Mouse (Mus musculus) right cerebral cortex, adult 2 months (tissue): ENCODE results near the gene Crat.

Experiments
- DNase-seq, 2 experiments: peaks; one replicate each; pipeline ENCODE4 v3.0.0; 2021 to 2022; ENCODE audit warnings: low spot score in 2 of 2

Crat gene

DNA sequence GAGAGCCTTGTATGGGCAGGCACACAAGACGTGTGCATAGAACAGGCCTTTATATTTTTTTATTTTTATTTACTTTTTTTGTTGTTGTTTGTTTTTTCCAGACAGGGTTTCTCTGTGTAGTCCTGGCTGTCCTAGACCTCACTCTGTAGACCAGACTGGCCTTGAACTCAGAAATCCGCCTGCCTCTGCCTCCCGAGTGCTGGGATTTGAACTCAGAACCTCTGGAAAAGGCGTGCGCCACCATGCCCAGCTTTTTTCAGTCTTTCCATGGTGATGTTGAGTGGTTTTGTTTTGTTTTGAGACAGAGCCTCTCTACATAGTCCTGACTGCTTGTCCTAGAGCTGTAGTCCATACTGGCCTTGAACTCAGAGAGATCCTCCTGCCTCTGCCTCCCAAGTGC is 42.9 kb downstream of the Crat start:
- DNase-seq, result no peak

DNA sequence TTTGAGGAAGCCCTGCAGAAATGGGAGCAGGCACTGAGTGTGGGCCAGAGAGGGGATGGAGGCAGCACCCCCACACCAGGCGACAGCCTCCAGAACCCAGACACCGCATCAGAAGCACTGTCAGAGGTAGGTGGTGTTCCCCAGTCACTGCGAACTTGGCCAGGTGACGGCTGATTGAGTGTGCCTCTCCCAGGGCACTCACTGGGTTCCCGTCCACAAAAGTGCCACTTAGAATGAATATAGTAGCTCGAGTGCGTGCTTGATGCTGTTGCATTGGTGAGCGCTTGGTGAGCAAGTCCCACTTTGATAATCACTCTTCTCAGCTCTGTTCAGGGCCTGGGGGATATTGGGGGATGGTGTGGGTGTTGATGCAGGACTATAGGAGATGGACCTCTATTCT is 44.1 kb downstream of the Crat start:
- DNase-seq, result no peak

DNA sequence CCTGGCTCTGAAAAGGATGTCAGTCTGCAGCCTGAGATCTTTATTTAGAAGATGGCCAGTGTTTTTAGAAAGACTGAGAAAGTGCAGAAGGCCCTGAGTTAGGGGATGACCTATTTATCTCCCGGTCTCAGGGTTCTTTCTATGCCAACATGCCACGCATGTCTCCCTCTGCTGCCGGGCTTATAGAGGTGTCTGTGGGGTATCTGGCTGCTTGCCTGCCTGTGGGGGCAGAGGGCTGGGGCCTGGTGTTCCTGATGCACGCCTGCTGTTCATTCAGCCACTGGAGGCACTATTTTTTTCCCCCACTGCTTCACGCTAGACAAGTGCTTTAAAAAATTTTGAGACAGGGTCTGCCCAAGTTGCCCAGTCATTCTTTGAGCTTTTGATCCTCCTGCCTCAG is 49.4 kb downstream of the Crat start:
- DNase-seq, result no peak

DNA sequence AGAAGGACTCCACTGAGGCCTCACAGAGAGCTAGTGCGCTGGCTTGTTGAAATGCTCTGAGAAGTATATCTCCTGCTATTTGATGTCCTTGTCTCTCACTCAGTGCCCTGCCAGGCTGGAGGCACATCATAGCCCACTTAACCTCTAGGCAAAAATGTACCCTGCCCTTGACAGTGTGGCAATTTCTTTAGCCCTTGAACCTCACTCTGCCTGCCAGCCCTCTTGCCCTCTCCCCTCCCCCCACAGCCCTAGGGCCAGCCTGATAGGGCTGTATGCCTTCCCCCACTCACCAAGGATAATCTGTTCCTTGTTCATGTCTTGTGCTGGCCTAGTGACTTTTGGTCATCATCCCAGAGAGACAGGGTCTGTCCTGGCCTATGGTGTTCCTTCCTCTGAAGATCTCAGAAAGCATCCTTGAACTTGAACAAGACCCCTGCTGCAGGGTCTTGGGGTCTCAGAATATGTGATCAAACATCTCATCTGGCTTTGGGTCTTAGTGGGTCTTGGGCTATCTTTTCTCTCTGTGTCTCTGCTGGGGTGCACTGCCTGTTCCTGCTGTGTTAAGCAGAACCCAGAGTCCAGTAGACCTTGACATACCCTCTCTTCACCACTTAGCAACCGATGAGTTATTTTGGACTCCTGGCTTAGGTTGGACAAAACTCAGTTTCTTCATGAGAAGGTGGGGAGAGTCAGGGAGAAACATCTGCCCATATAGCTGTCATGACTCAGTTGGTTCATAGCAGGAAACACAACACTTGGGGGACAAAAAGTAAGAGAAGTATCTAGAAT is 50.1 kb downstream of the Crat start:
- DNase-seq, result no peak

DNA sequence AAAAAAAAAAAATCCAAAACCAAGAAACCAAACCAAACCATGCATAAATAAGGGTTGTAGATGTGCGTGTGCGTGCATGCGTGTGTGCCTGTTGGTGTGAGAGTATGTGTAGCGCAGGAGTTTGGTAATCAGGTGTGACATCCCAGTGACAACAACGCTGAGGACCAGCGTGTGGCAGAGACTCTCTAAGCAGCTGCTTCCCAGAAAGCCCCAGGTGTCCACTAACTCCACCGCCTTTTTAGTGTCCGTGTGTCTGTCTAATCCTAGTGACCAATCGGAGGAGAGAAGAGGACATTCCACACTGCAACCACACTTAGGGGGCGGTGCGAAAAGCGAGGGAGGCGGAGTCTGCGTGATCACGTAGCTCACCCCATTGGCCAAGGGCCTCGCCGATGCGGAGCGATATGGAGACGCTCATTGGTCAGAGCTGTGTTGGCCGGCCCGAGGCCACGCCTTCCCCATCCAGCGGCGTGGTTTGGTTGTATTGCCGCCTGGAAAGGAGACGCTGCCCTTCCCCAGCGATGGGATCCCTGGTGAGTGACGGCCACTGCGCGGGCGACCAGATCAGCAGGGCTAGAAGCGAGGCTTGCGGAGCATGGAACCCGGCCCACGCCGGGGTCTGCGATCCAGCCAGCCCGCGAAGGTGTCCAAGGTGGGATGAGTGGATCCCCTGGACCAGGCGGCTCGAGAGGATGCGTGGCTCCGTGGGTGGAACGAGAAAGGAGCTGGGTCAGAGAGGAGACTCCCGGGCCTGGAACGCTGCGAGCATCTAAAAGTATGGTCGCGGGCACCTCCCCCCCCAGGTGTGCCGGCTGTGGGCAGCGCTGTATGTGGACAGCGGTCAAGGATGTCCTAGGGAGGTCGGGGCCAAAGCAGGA is 51.6 kb downstream of the Crat start, which contains the start of gene Miga2:
Gene Miga2 (plus strand): TSS at position 461 of the 878 bp plus-strand sequence.
- peak; percentile 99 for DNase-seq

DNA sequence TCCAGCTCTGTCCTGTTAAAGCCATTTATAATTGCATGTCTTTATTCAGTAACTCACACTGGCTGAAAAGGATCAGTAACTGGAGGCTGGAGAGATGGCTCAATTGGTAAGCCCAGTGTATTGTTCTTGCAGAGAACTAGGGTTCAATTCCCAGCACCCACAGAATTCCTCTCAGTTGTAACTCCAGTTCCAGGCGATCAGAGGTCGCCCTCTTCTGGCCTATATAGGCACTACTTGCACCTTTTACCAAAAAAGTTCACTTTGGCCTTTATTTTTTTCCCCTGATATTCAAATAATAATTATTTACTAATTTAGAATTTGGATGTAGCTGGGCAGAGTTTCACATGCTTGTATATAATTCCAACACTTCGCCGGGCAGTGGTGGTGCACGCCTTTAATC is 52.7 kb downstream of the Crat start:
- DNase-seq, result no peak

DNA sequence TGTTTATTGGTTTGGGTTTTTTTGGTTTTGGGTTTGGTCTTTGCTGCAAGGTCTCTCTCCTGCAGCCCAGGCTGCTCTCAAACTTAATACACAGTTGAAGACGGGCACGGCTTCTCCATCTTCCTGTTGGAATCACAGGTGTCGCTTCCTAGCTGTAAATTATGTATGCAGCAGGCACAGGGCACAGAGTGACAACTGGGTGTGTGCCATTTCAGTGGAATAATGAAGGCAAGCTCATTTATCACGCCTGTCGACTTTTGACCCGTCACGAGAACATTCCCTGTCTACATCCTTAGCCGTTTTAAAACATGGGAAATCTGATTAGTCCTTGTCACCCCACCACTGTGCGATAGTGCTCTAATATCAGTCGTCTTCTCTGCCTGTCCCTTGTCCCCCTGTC is 55.0 kb downstream of the Crat start:
- no peak for DNase-seq

DNA sequence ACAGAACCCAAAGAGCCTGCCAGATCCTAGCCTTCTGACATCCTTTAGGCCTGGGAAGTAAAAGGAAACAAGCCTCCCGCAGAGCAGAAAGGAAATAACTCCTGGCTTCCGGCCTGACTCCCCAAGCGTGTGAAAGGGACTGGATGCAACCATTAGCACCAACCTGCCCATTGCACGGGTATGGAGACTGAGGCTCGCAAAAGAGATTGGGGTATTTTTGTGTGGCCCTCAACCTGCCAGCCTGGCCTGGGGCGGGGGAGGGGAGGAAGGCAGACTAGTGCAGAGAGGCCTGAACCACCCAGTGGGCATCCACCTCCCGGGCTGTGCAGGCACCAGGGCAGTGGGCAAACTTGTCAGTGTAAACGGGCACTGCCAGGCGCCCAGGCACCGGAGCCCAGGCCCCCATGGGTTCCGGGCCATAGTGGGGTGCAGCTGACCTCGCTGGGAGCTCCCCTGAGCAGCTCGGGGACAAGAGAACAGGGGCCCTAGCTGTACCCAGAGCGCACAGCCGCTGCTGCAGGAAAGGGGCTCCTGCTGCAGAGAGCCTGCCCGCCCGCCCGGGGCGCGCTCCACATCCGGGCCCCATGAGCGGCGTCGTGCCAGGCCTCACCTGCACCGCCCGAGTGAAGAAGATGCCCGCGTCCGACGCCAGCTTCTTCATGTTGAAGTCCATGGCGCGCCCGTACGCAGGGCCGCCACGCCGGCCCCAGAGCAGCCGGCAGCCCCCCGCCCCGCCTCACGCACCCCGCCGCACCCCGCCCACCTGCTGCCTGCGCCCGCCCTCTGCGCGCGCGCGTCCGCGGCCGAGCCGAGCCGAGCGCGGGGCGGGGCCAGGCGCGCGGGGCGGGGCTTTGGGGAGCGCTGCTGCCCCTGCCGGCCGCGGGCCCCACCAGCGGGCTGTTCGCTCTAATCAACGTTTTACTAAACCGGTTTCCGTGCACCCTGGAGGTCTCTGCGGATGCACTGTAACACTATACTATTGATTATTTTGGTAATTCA is 56.8 kb downstream of the Crat start, which contains the start of gene Sh3glb2:
Gene Sh3glb2 (minus strand): TSS at position 805 of the 999 bp plus-strand sequence.
- DNase-seq, result peak; percentile 68 to 75

DNA sequence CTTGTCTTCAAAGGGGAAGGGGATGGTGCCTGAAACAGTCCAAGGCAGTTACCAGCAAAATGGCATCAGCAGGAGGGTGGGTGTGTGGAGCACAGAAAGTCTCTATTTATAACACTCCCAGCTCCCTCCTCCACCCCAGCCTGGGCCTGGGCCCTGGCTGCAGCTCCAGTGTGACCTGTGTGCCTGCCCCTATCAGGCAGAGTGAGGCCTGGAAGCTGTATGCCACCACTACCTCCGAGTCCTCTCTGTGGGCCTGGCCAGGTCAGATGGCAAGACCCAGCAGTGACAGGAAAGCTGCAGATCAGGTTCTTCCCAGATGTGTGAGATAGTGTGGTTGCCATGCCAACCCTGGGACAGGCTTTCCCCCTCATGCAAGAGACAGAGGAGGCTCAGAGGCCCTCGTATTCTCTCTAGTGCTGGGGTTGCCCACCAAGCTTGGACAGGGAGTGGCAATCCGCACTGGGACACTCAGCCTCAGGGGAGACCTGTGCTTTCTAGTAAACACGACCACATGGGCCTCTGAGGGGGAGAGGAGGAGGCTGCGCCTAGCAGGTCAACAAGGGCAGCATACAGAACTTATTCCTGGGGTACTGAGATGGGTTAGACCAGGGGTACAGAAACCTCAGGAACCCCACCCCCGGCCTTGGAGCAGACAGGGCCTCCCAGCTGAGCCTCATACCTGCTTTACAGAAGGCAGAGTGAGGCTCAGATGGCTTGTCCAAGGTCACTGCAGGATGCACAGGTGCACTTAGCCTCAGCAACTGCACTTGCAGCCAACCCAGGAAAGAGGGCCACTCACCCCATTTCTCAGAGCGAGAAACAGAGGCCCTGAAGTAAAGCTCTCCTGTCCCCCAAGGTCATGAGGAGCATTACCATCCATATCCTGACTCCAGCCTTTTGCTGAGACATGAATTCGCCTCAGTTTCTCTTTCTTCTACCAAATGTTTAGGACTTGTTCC is 57.8 kb downstream of the Crat start:
- peak; percentile 53 to 60 for DNase-seq

DNA sequence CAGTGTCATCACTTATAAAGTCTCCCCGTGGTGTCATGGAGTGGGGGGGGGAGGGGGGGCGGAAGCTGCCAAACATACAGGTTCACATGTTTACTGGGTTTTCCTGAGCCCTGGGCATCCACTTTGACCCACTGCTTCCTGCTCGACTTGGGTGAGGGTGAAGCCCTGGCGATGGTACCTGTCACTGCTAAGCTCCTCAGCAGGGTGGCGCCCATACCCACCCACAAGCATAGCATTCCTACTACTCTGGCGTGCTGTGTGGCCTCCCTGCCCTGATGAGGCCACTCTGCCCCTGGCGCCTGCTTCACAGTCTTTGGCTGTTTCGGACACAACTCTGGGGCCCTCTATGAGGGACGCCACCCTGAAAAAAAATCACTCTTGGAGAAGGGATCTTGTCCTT is 58.7 kb downstream of the Crat start:
- DNase-seq, result no peak

DNA sequence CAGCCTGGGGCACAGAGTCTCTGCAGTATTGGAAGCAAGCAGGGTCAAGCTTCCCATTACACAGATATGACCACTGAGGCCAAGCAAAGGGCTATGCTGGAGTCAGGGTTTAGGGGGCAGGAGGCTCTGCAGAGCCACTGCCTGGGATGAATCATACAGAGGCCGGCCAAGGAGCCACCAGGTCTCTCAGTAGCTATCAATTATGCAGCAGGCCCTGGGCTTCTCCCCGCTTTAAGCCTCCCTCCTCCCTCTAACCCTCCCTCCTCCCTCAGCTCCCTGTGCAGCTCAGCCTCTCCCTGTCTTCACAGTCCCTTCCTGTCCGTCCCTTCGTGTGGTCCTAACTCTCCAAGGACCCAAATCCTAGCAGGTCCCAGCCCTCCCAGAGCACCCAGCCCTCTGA is 59.3 kb downstream of the Crat start:
- DNase-seq, result no peak

DNA sequence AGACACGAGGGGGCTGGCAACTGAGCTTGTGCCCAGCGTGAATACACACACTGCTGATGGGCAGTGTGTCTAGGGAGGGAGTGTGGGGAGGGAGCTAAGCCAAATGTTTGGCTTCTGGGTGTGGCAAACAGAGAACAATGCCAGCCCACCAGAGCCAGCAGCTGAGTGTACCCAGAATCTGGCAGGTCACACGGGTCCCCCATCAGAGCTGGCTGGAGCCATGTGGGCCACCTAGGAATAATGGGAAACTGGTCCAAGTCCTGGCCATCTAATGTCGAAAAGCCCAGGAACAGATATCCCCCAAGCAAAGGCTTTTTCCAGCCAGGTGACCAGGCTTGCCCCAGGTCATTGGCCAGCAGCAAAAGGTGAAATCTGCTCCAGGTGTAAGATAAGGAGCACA is 59.8 kb downstream of the Crat start:
- DNase-seq, result no peak

DNA sequence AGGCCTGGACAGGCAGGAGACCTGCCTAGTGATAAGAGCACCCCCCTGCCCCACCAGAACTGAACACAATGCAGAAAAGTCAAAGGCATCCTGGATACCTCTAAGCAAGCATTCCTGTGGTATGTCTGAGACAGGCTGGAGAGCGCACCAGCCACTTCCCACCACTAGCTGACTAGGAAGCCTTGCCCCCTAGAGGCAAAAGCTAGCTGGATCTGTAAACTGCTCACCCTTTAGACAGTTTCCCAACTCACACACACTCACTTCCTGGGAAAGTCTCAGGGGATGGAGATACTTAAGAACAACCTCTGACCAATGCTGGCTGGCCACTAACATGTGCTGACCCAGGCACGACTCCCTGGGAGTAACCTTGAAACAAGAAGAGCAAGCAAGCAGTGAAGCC is 64.5 kb downstream of the Crat start:
- DNase-seq, result no peak
